Mouse (Mus musculus) G1E (cell line): ENCODE results near the gene Olfr1377. TPM values are rescaled to one million over a fixed set of nuclear protein-coding genes. Genes with fewer than 3 reads are reported as not detected.

ENCODE experiments used
- ATAC-seq: 2 replicates; pipeline ENCODE4 v1.8.0; 2016; ENCODE audit warnings: mild to moderate bottlenecking; ENCODE audit not compliant: insufficient number of reproducible peaks, poor library complexity, low FRiP score, severe bottlenecking; ENCODE audit errors: extremely low read depth
- DNase-seq: peaks from one replicate; pipeline ENCODE4 v3.0.0; 2012; ENCODE audit warnings: low spot score
- H3K27me3 ChIP-seq: 2 replicates; pipeline ENCODE4 v1.6.1; 2012; ENCODE audit warnings: mild to moderate bottlenecking, low read length, inconsistent platforms; ENCODE audit not compliant: insufficient read depth
- H3K36me3 ChIP-seq: replicated peaks from 2 replicates; pipeline ENCODE3; 2012; ENCODE audit warnings: mild to moderate bottlenecking, inconsistent platforms
- H3K4me1 ChIP-seq: 2 replicates; pipeline ENCODE4 v1.6.1; 2012; ENCODE audit warnings: low read depth, low read length, inconsistent platforms, mixed read lengths; ENCODE audit not compliant: insufficient read depth
- H3K4me3 ChIP-seq: 2 replicates; pipeline ENCODE4 v1.5.1; 2012; ENCODE audit warnings: low read depth, mild to moderate bottlenecking, inconsistent platforms, low read length, moderate library complexity, mixed read lengths
- H3K9me3 ChIP-seq: replicated peaks from 2 replicates; pipeline ENCODE4 v1.6.1; 2012; ENCODE audit warnings: inconsistent platforms
- CTCF ChIP-seq: IDR thresholded peaks from 2 replicates; pipeline ENCODE4 v1.5.1; 2012; ENCODE audit warnings: low read depth, low read length, inconsistent platforms, mixed read lengths
- GATA1 ChIP-seq: IDR thresholded peaks from 2 replicates; pipeline ENCODE4 v1.6.1; 2012; ENCODE audit warnings: borderline replicate concordance, low read length, inconsistent platforms, mixed read lengths
- GATA2 ChIP-seq: IDR thresholded peaks from 2 replicates; pipeline ENCODE4 v1.6.1; 2012; ENCODE audit warnings: low read depth, low read length, inconsistent platforms, borderline replicate concordance
- POLR2AphosphoS5 ChIP-seq: IDR thresholded peaks from 2 replicates; pipeline ENCODE4 v1.6.1; 2012; ENCODE audit warnings: low read depth, low read length, inconsistent platforms; ENCODE audit not compliant: insufficient replicate concordance
- TAL1 ChIP-seq: conservative IDR thresholded peaks from 2 replicates; pipeline ENCODE4 v1.6.1; 2012; ENCODE audit warnings: low read depth, low read length, inconsistent platforms, mixed read lengths
- polyA plus RNA-seq: library from polyadenylated mRNA; stranded (reverse); fragments of >175 nt; gene quantifications from 2 replicates; pipeline ENCODE4 v1.2.3, GENCODE M21; 2012
- total RNA-seq, 2 experiments: library from RNA; stranded (forward) in 1 of 2; stranded (reverse) in 1 of 2; fragments of 200-1000 nt in 1 of 2; fragments of >200 nt in 1 of 2; fragmentation: Nextera tagmentation in 1 of 2; gene quantifications; 2 replicates each; pipeline ENCODE4 v1.2.3; 2014 to 2017

The Olfr1377 gene
- not detected in 2 replicates for total RNA-seq (2014; fragmentation: Nextera tagmentation)
- total RNA-seq (2017) = 0.38 TPM in 1 of 2 replicates, not detected in the other
- not detected in 2 replicates for polyA plus RNA-seq

DNA sequence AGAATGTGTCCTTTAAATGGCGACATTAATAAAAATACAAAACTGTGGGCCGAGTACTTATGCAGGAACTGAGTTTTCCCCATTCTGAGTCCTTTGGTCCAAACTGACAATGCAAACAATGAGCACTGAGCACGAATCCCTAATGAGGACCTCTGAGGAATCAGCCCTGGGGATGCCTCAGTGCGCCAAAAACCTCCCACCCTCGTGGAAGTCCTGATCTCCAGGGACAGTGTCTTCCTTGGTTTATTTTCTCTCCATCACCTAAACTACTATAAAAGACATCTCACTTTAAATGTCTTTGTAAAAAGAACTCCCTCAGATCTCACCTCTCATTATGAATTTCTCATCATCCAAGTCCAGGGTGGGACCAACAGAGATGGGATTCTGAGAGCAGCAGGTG, at the start of gene Olfr1377:
Gene Olfr1377, plus strand, starts transcription at position 301 of the 400 bp plus-strand sequence.
- Histone ChIP-seq H3K27me3 (no peaks in the 10 kb centered on the region), H3K4me3 (no peak within 1 kb of the TSS), H3K4me1 (no peaks in the 10 kb centered on the region), H3K9me3 (peaks cover 37% of the 10 kb centered on the region), H3K36me3 (no peaks in the 10 kb centered on the region)
- TF ChIP-seq CTCF = no peak
- no peak for TF ChIP-seq GATA2
- no peak for TF ChIP-seq TAL1
- TF ChIP-seq GATA1 = no peak
- TF ChIP-seq POLR2AphosphoS5 = no peak
- ATAC-seq = no peak
- no peak for DNase-seq

DNA sequence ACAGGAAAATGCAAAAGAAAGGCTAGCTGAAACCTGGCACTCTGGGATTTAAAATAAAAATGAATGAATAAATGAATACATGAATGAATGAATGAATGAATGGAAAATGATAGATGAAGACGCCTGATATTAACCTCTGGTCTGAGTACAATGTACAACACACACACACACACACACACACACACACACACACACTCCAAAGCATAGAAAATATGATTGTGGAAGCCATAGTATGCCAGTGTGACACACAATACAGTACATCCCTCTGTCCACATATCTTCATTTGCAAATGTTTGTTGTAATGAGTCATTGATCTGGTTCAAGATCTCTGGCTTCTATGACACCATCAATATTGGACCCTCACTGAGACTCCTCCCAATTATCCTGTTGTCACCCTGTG, 49.7 kb upstream of the Olfr1377 start:
- no peak for TF ChIP-seq TAL1
- no peak for TF ChIP-seq POLR2AphosphoS5
- no peak for TF ChIP-seq CTCF
- TF ChIP-seq GATA2 = no peak
- TF ChIP-seq GATA1 = no peak
- H3K4me3 ChIP-seq = no peak overlapping the region

DNA sequence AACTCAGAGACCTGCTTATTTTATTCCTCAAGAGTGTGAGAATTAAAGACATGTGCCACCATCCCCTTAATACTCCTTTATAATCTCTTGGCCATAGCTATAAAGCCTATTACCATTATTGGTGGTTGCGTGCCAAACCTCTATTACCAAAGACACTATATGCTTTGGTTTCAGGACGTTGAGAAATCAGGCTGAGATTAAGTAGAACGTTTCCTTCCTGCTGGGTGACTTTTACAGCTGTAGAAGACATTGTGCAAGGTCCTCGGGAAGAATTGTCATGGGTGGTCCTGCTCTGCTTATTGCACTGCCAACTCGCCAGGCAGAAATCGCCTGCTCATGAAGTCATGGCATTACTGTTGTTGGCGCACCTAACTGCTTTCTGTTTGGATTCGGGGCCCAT, 43.3 kb upstream of the Olfr1377 start:
- Histone ChIP-seq H3K4me1 (no peaks in the 10 kb centered on the region), H3K4me3 (no peak overlapping the region), H3K9me3 (peaks cover 46% of the 10 kb centered on the region), H3K36me3 (no peaks in the 10 kb centered on the region), H3K27me3 (no peaks in the 10 kb centered on the region)
- no peak for TF ChIP-seq GATA2
- TF ChIP-seq TAL1 = no peak
- no peak for TF ChIP-seq CTCF
- TF ChIP-seq GATA1 = no peak
- TF ChIP-seq POLR2AphosphoS5 = no peak
- no peak for DNase-seq
- no peak for ATAC-seq

More for the DNA sequence above, 49.7 kb upstream of the Olfr1377 start:
- Histone ChIP-seq H3K36me3 (no peaks in the 10 kb centered on the region), H3K4me1 (no peaks in the 10 kb centered on the region), H3K27me3 (no peaks in the 10 kb centered on the region), H3K9me3 (peaks cover 48% of the 10 kb centered on the region)
- no peak for ATAC-seq
- no peak for DNase-seq

DNA sequence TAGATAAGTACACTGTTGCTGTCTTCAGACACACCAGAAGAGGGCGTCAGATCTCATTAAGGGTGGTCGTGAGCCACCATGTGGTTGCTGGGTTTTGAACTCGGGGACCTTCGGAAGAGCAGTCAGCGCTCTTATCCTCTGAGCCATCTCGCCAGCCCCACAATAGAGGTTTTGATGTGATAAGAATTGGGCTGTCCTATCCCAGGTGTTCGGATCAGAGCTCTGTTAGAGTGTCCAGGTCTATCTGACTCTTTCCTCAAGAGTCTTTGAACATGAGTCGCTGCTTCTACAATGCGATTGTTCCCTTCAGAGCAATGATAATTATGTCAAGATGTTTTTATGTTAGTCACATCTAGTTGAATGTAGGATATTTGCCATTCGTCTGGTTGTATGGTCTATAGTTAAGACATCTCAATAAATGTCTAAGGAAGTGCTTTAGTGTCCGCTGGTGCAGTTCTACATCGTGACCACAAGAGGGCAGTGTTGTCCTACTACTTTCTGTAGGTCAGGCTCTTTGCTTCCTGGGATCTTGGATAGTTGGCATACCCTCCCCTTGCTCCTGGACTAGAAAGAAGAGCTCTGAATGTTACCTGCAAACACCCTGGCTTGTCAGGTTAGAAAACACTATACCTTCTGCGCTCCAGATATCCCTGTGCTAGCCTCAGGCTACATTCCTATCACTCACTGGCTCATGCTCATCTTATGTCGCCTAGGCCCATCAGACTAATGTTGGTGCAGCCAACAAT, 42.0 kb upstream of the Olfr1377 start:
- Histone ChIP-seq H3K4me1 (no peaks in the 10 kb centered on the region), H3K4me3 (no peak overlapping the region), H3K9me3 (peaks cover 46% of the 10 kb centered on the region), H3K27me3 (no peaks in the 10 kb centered on the region), H3K36me3 (no peaks in the 10 kb centered on the region)
- no peak for ATAC-seq
- no peak for DNase-seq
- TF ChIP-seq CTCF (peak; percentile 64), GATA1 (no peak)

- Histone ChIP-seq H3K4me3 (no peak overlapping the region), H3K27me3 (no peaks in the 10 kb centered on the region), H3K9me3 (peaks cover 36% of the 10 kb centered on the region), H3K4me1 (no peaks in the 10 kb centered on the region), H3K36me3 (no peaks in the 10 kb centered on the region)
- ATAC-seq = no peak
- TF ChIP-seq GATA1 (no peak), TAL1 (no peak), GATA2 (no peak), POLR2AphosphoS5 (no peak), CTCF (no peak)
- no peak for DNase-seq
These were observed 39.4 kb upstream of the Olfr1377 start for GRCm38 (mm10) chr11:50942386-50942785.

- H3K36me3 ChIP-seq = no peaks in the 10 kb centered on the region
- TF ChIP-seq CTCF (no peak), GATA1 (no peak), GATA2 (no peak), POLR2AphosphoS5 (no peak), TAL1 (no peak)
- H3K4me1 ChIP-seq = no peaks in the 10 kb centered on the region
- no peaks in the 10 kb centered on the region for H3K27me3 ChIP-seq
- peaks cover 29% of the 10 kb centered on the region for H3K9me3 ChIP-seq
- ATAC-seq (no peak), DNase-seq (no peak)
- no peak within 1 kb of the TSS for H3K4me3 ChIP-seq
These were observed 38.3 kb upstream of the Olfr1377 start, which contains the start of gene 4933414I15Rik for GRCm38 (mm10) chr11:50943506-50943905. Gene 4933414I15Rik, minus strand, starts transcription at chr11:50943765.
